Mouse (Mus musculus) embryonic fibroblast, embryonic 13.5 days (primary cell): ENCODE results near the gene Btbd11.

ENCODE experiments used
- CTCF ChIP-seq: IDR thresholded peaks from 2 replicates; pipeline ENCODE4 v1.5.1; 2011; ENCODE audit warnings: mild to moderate bottlenecking, control low read depth, low read length, moderate library complexity, borderline replicate concordance; ENCODE audit not compliant: insufficient read depth
- POLR2A ChIP-seq: IDR thresholded peaks from 2 replicates; pipeline ENCODE4 v1.6.1; 2011; ENCODE audit warnings: low read depth, mild to moderate bottlenecking, control low read depth, low read length, moderate library complexity

- no peak for TF ChIP-seq POLR2A
- no peak for TF ChIP-seq CTCF
Observed at GRCm38 (mm10) chr10:85578571-85579465, 192.2 kb downstream of the Btbd11 start.
